Mouse (Mus musculus): ENCODE results near the gene Hmgcs2. TPM values are rescaled to one million over a fixed set of nuclear protein-coding genes. Genes with fewer than 3 reads are reported as not detected.

Hmgcs2 gene
- total RNA-seq (2021): 1 to 10 TPM; 5.2 to 6.4 TPM
- long read RNA-seq, experiment 1, transcript Hmgcs2-201 (10 exons, 3,290 nt): major isoform, 6 of 7 reads
- long read RNA-seq, experiment 1, partial matches to known transcripts: 0 of 7 reads
- long read RNA-seq, experiment 1, other reads (novel, unspliced or antisense): 1 of 7 reads
- long read RNA-seq, experiment 2, transcript Hmgcs2-201 (10 exons, 3,290 nt): major isoform, 5 of 6 reads
- long read RNA-seq, experiment 2, partial matches to known transcripts: 0 of 6 reads
- long read RNA-seq, experiment 2, other reads (novel, unspliced or antisense): 1 of 6 reads

GRCm38 (mm10) chr3:98280204-98280932 lies at the start of gene Hmgcs2:
Hmgcs2 (plus strand) TSS chr3:98280435.
- DNase-seq (ENCODE audit: low spot score in 2 of 2): no peak

DNA sequence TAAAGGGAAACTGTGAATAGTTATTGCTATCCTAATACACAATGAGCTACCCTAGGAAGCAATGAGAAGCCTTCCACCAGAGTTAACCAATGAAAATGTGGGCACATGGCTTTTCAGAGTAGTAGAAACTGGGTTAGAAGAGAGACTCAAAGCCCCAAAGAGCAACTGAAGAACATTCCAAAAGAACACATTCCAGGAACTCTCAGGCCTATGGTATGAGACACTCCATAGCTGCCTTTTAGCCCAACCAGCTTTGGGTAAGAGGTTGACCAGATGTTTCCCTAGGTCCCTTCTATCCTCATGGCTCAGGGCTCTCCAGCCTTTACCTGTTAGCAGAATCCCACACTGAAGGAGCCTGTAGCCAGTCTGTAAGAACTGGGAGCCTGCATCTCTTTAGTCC lies 46.7 kb upstream of the Hmgcs2 start:
- DNase-seq (ENCODE audit: low spot score in 2 of 2): no peak

GRCm38 (mm10) chr3:98236266-98236665 lies 44.0 kb upstream of the Hmgcs2 start:
- no peak for DNase-seq (ENCODE audit: low spot score in 2 of 2)

DNA sequence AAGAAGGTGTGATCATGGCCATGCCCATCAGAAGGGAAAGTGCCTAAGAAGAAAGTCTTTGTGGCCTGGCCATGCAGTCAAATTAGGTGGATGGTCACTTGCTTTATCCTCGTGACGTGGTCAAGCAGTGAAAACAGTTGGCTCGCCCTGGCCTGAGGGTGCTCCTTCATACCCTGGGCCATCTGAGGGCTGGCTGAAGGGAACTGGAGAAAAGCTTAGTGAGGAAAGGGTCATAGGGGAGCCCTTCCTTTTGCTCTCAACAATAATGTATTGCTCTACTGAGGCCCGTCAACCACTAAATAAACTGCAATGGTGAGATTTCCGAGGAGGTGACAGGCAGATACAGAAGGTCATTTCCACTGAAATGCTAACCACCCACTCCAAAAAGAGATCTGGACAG lies 43.0 kb upstream of the Hmgcs2 start:
- DNase-seq (ENCODE audit: low spot score in 2 of 2): no peak

DNA sequence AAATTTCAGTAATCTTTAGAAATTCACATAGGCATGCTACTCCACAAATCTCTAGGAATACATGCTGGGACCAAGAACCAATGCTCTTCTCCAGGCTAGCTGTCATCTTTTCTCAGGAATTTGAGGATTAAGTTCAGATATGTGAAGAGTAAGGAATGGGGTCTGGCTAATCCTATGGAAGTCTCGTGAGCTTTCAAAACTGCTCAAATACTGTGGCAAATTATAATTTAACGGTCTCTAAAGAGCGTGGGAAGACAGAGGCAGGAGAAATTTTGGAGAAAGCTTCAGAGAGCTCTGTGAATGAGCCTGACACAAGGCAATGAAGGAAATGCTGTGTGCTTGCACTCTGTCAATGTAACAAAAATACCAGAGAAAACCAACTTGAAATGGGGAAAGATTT lies 42.1 kb upstream of the Hmgcs2 start:
- DNase-seq (ENCODE audit: low spot score in 2 of 2): no peak

DNA sequence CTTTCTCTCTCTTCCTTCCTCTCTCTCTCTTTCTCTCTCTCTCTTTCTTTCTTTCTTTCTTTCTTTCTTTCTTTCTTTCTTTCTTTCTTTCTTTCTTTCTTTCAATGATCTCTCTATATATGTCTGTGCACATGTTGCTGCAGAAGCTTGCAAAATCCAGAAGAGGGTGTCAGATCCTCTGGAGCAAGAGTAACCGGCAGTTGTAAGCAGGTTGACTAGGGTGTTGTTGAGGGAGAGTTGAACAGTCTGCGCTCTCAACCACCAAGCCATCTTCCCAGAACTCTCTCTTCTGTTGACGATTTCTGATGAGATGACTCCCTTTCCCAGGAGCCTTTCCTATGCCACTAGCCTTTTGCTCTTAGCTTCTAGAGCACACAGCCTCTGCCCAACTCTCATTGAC lies 38.2 kb upstream of the Hmgcs2 start:
- no peak for DNase-seq (ENCODE audit: low spot score in 2 of 2)

DNA sequence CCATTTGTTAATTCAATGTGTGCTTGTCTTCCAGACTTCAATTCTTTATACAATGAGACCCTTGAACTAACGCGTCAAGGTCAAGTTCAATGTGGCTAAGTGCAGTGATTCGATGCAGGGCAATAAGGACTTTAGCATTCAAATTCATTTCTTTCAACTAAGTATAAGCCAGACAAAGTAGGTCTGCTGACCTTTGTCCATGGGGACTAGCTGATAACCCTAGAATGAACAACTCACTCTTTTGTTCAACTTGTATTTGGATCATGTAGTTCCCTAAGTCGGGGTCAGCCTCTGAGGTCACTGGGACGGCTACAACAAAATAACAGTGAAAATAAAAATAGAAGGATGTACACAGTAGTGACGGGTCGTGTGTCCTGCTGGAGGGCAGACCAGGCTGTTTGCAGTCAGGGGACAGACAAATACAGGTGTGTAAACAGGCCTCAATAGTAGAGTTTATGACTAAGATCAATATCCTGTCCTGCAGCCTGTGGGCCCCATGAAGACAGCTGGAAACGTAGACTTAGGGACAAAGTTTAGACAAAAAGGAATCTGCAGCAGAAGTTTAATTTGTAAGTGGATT lies 37.7 kb upstream of the Hmgcs2 start:
- no peak for DNase-seq (ENCODE audit: low spot score in 2 of 2)

DNA sequence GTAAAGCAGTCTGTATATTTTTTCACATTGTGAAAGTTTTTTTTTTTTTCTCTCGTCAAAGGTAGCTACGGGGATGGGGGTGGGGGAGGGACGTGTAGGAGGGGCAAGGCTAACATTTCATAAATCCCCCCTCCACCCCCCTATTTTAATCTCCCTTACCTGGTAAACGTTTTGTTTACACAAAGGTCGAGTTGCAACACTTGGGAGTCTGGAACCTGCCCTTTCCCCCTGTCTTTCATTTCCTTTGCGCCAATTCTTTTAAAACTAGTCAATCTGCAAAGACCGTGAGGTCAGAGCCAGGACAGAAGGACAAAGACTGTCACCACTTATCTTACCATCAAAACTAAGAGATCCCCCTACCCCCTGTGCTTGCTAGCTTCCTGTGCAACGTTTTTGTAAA lies 34.3 kb upstream of the Hmgcs2 start:
- no peak for DNase-seq (ENCODE audit: low spot score in 2 of 2)

- DNase-seq (ENCODE audit: low spot score in 2 of 2): no peak
Measured at GRCm38 (mm10) chr3:98246985-98247751, 33.1 kb upstream of the Hmgcs2 start.

- DNase-seq (ENCODE audit: low spot score in 2 of 2): no peak
Measured at GRCm38 (mm10) chr3:98249378-98249777, 30.9 kb upstream of the Hmgcs2 start.

GRCm38 (mm10) chr3:98249833-98250448 lies 30.3 kb upstream of the Hmgcs2 start:
- peak; percentile 7 to 16 for DNase-seq (ENCODE audit: low spot score in 2 of 2)

GRCm38 (mm10) chr3:98254059-98254458 lies 26.2 kb upstream of the Hmgcs2 start:
- DNase-seq (ENCODE audit: low spot score in 2 of 2): no peak

- no peak for DNase-seq (ENCODE audit: low spot score in 2 of 2)
Measured at GRCm38 (mm10) chr3:98254656-98255583, 25.3 kb upstream of the Hmgcs2 start.

- no peak for DNase-seq (ENCODE audit: low spot score in 2 of 2)
Measured at GRCm38 (mm10) chr3:98258723-98259122, 21.5 kb upstream of the Hmgcs2 start.

- peak; percentile 60 to 74 for DNase-seq (ENCODE audit: low spot score in 2 of 2)
Measured at GRCm38 (mm10) chr3:98259271-98259751, 20.9 kb upstream of the Hmgcs2 start.

DNA sequence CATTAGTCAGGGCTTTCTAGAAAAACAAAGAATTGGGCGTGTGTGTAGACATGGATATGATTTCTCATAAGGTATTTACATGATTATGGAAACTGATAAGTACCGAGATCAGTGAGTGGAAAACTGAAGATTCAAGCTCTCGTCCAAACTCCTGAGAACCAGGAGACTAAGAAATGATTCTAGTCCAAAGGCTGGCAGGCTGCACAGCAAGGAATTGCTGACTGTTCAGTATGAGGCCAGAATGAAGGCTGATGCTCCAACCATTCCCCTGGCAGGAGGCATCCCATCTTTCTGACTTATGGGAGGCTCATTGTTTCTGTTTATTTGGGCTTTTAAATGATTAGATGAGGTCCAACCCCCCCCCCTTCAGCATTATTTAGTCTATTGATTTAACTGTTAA lies 19.7 kb upstream of the Hmgcs2 start:
- no peak for DNase-seq (ENCODE audit: low spot score in 2 of 2)

GRCm38 (mm10) chr3:98261415-98261814 lies 18.8 kb upstream of the Hmgcs2 start:
- no peak for DNase-seq (ENCODE audit: low spot score in 2 of 2)

GRCm38 (mm10) chr3:98262133-98262532 lies 18.1 kb upstream of the Hmgcs2 start:
- no peak for DNase-seq (ENCODE audit: low spot score in 2 of 2)

GRCm38 (mm10) chr3:98267249-98267651 lies 13.0 kb upstream of the Hmgcs2 start:
- DNase-seq (ENCODE audit: low spot score in 2 of 2): no peak
